Mouse (Mus musculus): ENCODE measurements at regions not wholly inside any gene's neighbourhood (a gene's known extent, or its start where the extent isn't known, plus 50 kb on each side); places are given as distances from the start of the nearest gene placed in this dataset.

- TF ChIP-seq CTCF (IDR thresholded peaks at IDR 0.05; ENCODE audit: insufficient read depth, low read depth, low read length) (no peak), POLR2A (IDR thresholded peaks at IDR 0.05; ENCODE audit: insufficient read depth, low read depth, low read length) (no peak)
Observed at GRCm38 (mm10) chr1:128668718-128669117, 76.6 kb upstream of the Cxcr4 start.
